Mouse (Mus musculus): ENCODE measurements around the gene Dennd4b. TPM values are rescaled to one million over a fixed set of nuclear protein-coding genes. Genes with fewer than 3 reads are reported as not detected.

Dennd4b gene
- polyA plus RNA-seq (2015; fragmentation: Nextera tagmentation; extraction: Ambion mirVana): 3.9 and 5.6 TPM in 2 replicates

DNA sequence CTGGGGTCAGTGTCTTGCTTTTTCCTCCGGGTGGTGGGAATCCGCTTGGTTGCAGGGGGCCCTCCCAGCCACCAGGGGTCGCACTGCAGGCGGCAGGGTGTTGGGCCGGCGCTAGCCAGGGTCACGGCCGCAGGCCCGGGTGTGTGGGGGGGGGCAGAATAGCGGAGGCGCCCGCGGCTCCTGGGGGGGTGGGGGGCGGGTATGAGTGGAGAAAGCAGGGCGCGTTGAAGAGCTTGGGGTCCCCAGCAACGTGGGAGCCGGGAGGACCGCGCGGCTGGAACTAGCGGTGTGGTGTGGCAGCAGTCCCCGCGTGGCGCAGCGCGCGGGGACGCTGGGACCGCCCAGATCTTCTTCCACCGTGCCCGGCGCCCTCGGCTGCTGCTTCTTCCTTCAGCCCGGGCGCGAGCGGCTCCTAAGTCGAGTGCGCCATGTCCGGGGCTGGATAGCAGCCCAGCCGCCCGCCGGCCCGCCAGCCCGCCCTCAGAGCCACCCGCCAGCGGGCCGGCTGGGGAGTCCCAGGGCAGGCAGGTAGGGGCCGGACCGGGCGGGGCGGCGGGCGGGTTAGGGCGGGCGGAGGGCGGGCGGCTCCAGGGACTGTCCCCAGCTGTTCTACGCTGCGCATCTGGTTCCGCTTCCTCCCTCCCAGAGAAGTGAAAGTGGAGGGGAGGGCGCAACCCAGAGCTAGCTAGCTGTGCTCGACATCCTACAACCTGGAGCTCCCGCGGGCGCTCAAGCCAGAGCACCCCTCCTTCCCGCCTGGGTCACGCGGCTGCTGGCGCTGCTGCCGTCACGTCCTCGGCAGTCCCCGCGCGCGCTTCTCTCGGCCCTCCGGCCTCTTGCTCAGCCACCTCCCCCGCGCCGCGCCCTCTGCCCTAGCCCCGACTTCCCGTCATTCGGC lies at the start of gene Dennd4b:
Gene Dennd4b, plus strand, starts transcription at position 152 of the 898 bp plus-strand sequence.

DNA sequence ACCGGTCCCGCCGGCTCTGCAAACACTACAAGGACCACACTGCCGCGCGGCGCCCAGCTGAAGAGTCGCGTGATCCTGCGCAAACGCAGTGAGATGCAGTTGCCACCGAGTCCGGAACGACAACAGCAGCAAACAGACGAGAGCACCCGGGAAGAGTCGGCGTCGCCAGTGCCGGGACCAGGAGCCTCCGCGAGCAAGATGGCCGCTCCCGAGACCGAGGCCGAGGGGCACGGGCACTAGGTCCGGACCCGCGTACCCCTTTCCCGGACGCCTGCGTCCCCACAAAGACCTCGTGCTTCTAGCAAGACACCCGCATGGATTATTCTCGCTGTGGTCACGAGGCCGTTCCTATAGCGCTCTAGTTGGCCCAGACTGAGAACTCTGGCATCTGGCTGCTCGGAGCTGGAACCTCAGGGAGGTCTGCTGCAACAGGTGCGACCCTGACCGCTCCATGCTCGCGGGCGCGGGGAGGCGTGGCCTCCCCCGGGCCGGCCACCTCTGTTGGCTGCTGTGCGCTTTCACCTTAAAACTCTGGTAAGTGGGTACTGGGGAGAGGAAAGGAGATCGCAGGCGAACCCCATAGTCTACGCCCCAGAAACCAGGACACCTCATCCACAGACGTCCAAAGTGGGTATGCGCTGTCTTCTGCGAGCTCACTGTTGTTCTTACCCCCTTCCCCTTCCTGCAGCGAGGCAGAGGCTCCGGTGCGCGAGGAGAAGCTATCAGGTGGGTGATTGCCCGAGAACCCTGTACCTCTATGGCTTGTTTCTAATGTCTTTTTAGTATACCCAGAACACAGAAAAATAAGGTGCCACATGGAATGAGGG lies 33.3 kb upstream of the Dennd4b start, which contains the start of gene Jtb:
Gene Jtb, plus strand, starts transcription at position 91 of the 827 bp plus-strand sequence.

DNA sequence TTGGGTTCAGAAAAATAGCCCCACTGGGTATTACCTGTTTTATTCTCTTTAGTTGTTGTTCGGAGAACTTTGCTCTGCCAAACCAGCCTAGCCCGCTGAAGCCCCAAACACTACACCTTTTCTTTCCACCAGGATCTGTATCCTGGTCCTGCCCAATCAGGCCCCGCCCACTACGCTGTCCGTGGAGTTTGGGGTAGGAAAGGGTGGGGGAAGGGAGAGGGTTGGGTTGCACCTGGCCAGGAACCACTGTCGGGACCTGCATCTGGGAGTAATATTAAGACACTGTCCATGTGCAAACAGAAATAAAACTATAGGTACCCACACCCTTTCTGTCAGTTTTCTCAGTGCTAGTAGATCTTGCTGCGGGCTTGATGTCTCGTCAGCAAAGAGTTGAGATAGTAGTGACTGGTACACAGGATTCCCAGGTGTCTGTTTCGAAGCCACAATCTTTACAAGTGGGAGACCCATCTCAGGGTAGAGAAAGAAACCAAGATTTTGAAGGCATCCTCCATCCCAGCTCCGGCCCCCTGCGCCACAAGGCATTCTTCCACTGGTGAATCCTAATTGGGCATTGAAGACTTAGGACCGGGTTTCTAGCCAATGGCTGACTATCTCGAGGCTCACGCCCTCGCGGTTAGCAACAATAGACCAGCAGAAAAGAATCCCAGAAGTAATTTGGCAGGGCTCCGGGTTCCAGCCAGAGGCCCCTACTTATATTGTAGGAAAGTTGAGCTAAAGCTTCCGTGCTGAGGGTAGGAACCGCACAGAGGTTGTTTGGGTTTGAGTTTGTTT lies 21.8 kb upstream of the Dennd4b start, which contains the start of gene Creb3l4:
Gene Creb3l4, minus strand, starts transcription at position 529 of the 792 bp plus-strand sequence.

DNA sequence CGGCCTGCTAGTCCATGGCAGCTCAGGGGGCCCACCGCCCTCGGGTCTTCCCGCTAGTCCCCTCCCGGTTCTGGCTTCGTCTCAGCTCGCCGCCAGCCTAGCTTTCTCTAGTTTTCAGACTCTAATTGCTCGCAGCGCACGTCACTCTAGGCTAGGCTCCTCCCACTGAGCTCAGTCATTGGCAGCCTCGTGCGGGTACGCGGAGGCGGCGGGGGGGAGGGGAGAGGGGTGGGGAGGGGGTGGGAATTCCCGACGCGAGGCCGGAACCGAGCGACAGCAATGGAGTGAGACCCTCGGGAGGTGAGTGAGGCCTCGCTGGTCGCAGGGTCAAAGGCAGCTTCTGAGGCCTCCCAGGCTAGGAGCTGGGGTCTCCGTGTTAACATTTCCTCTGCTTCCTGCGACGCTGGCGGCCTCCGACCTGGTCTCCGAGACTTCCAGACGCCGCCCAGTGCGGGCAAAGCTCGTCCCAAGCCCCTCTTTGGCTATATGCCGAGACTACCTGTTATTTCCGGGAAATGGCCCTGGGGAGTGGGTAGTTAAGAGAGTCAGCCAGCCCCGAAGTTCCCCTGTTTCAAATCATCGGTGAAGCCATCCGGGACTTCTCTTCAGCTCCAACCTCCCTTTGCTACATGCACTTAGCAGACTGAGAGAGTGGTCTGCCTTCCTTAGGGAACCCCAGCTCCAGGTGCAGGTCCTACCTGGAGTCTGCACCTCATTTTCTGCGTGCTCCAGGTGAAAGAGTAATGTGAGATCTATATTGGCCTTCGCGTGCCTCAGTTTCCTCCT lies 16.8 kb upstream of the Dennd4b start, which contains the start of gene Slc39a1:
Gene Slc39a1, plus strand, starts transcription at position 213 of the 786 bp plus-strand sequence.

DNA sequence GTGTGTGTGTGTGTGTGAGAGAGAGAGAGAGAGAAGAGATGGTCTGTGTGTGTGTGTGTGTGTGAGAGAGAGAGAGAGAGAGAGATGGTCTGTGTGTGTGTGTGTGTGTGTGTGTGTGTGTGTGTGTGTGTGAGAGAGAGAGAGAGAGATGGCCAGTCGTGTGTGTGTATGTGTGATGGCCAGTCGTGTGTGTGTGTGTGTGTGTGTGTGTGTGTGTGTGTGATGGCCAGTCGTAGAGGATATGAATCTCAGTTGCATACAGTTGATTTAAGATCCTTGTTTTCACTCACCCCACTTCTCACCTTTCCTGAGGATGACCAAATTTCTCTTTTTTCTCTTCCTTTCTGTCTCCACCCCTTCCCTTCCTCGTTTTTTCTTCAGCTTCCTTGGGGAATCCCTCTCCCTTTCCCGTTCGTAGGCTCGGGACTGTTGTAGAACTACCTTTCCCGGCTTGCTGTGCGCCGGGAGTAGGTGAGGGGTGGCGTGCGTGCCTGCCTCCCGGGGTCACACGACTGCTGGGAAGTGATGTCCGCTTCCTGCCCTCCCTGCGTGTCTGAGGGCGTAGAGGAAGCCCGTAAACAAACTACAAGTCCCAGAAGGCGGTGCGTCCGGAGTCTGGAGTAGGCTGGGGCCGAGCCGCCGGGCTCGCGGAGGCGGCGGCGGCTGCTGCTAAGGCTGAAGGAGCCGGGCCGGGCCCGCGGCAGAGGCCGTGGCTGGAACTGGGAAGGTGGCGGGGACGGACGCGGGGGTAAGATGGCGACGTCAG lies 11.1 kb upstream of the Dennd4b start, which contains the start of gene Crtc2:
Gene Crtc2, plus strand, starts transcription at position 511 of the 766 bp plus-strand sequence.

DNA sequence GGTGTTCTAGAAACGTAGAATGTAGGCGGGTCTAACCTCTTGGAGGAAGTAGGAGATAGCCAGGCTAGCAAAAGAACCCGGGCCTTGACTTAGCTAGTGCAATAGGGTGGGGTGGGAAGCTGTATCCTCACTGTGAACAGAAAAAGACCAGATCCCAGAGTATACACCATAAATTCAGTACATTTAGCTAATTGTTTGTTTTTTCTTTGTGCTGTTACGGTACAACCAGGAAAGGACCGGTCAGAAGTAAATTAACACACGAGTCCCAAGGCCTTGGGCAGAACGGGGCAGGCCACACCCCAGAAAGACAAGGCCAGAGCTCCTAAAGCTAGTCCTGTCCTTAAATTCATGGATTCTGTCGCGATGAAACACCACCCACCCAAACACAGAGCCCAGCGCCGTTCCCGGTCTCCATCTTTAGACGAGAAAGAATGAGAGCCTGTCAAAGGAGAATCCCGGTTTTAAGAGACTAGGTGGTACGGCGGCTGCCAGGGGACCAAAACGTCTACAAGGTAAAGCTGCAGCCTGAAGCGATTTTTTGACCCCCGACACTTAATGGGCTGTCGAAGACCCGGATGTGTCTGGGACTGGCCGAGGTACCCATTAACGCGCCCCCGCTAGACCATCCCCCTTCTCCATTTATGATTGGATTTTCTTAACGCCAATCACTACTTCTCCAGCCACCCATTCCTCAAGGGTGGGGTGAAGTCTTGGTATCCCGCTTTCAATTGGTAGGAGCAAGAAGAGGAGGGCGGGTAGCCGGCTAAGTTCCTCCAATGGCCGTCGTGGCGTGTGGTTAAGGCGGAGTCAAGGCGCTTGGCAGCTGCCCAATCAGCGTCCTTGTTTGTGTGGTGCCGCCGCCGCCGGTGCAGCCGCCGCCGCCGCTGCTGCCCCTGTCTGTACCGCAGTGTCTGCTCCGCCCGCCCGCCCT lies 27.6 kb downstream of the Dennd4b start, which contains the start of gene Gatad2b:
Gene Gatad2b, plus strand, starts transcription at position 834 of the 931 bp plus-strand sequence.

Other genes with a start within 250 kb of the Dennd4b start
- 74.6 and 88.3 TPM in 2 replicates for gene 4933434E20Rik, start 213.5 kb upstream of the Dennd4b start, polyA plus RNA-seq (2015; fragmentation: Nextera tagmentation; extraction: Ambion mirVana)
- gene Ubap2l, start 212.6 kb upstream of the Dennd4b start, polyA plus RNA-seq (2015; fragmentation: Nextera tagmentation; extraction: Ambion mirVana): 113 and 124 TPM in 2 replicates
- gene Tpm3, start 192.5 kb upstream of the Dennd4b start, polyA plus RNA-seq (2015; fragmentation: Nextera tagmentation; extraction: Ambion mirVana): 260 and 296 TPM in 2 replicates
- gene Nup210l, start 161.1 kb upstream of the Dennd4b start, polyA plus RNA-seq (2015; fragmentation: Nextera tagmentation; extraction: Ambion mirVana): 0.07 and 0.12 TPM in 2 replicates
- 1,413 and 1,608 TPM in 2 replicates for gene Rps27, start 51.5 kb upstream of the Dennd4b start, polyA plus RNA-seq (2015; fragmentation: Nextera tagmentation; extraction: Ambion mirVana)
- 11.2 and 15.3 TPM in 2 replicates for gene Rab13, start 51.5 kb upstream of the Dennd4b start, polyA plus RNA-seq (2015; fragmentation: Nextera tagmentation; extraction: Ambion mirVana)
- 78.7 and 86.3 TPM in 2 replicates for gene Jtb, start 33.6 kb upstream of the Dennd4b start, polyA plus RNA-seq (2015; fragmentation: Nextera tagmentation; extraction: Ambion mirVana)
- 0.57 and 0.98 TPM in 2 replicates for gene Creb3l4, start 21.7 kb upstream of the Dennd4b start, polyA plus RNA-seq (2015; fragmentation: Nextera tagmentation; extraction: Ambion mirVana)
- gene Slc39a1, start 17.0 kb upstream of the Dennd4b start, polyA plus RNA-seq (2015; fragmentation: Nextera tagmentation; extraction: Ambion mirVana): 51.2 and 62.4 TPM in 2 replicates
- gene Crtc2, start 11.0 kb upstream of the Dennd4b start, polyA plus RNA-seq (2015; fragmentation: Nextera tagmentation; extraction: Ambion mirVana): 9.1 and 10.9 TPM in 2 replicates
- gene Gatad2b, start 28.0 kb downstream of the Dennd4b start, polyA plus RNA-seq (2015; fragmentation: Nextera tagmentation; extraction: Ambion mirVana): 8.6 and 9.0 TPM in 2 replicates
- gene Slc27a3, start 124.8 kb downstream of the Dennd4b start, polyA plus RNA-seq (2015; fragmentation: Nextera tagmentation; extraction: Ambion mirVana): 4.1 and 4.3 TPM in 2 replicates
- 9.1 and 9.8 TPM in 2 replicates for gene Ints3, start 168.4 kb downstream of the Dennd4b start, polyA plus RNA-seq (2015; fragmentation: Nextera tagmentation; extraction: Ambion mirVana)
- gene Npr1, start 200.7 kb downstream of the Dennd4b start, polyA plus RNA-seq (2015; fragmentation: Nextera tagmentation; extraction: Ambion mirVana): 7.9 and 10.6 TPM in 2 replicates
- 73.8 and 76.5 TPM in 2 replicates for gene Ilf2, start 210.9 kb downstream of the Dennd4b start, polyA plus RNA-seq (2015; fragmentation: Nextera tagmentation; extraction: Ambion mirVana)
- 36.4 and 43.7 TPM in 2 replicates for gene Snapin, start 225.8 kb downstream of the Dennd4b start, polyA plus RNA-seq (2015; fragmentation: Nextera tagmentation; extraction: Ambion mirVana)
- 70.1 and 74.6 TPM in 2 replicates for gene Chtop, start 244.3 kb downstream of the Dennd4b start, polyA plus RNA-seq (2015; fragmentation: Nextera tagmentation; extraction: Ambion mirVana)
- 40.2 and 50.6 TPM in 2 replicates for gene S100a1, start 249.2 kb downstream of the Dennd4b start, polyA plus RNA-seq (2015; fragmentation: Nextera tagmentation; extraction: Ambion mirVana)
- 61.6 and 70.3 TPM in 2 replicates for gene S100a13, start 249.2 kb downstream of the Dennd4b start, polyA plus RNA-seq (2015; fragmentation: Nextera tagmentation; extraction: Ambion mirVana)

Measured in spleen, postnatal 0 days (tissue).